ENCODE assay signal across 28 mouse cellular contexts in genomic region chr5:147577003-147577402, GRCm38 (mm10).
DNase-seq lines count a peak whose midpoint lies in the region; ATAC-seq and TF ChIP-seq lines count a peak whose summit lies in the region.
"Had no signal": no experiment of that assay in that cellular context is flagged by ENCODE, and none has a peak within 500 bp of the region (broad histone marks: within the 10 kb centered on the region; RNA-seq: fewer than 3 reads in every experiment).

No protein-coding gene starts in this region.

- peak overlapping the region; percentile 46 for H3K27ac ChIP-seq in gastrocnemius, adult 2 months
- H3K27ac ChIP-seq in heart, postnatal 0 days (ENCODE audit: low read depth): no peak overlapping the region
- H3K27ac ChIP-seq in stomach, embryonic 15.5 days: no peak overlapping the region
- H3K27ac ChIP-seq in stomach, postnatal 0 days (replicated peaks): no peak overlapping the region
- H3K27ac ChIP-seq in hindbrain, embryonic 13.5 days: no peak overlapping the region
- H3K27ac ChIP-seq: heart, embryonic 13.5 days; hindbrain, embryonic 10.5 days; kidney, embryonic 15.5 days; left cerebral cortex, adult 2 months; limb, embryonic 15.5 days; liver, embryonic 13.5 days had no signal

- no peaks in the 10 kb centered on the region; the same call in 1 of the 2 replicates for H3K36me3 ChIP-seq in heart, postnatal 0 days (replicated peaks; ENCODE audit: control insufficient read depth, insufficient read depth, low read length)
- no peaks in the 10 kb centered on the region for H3K36me3 ChIP-seq in stomach, embryonic 15.5 days
- no peaks in the 10 kb centered on the region for H3K36me3 ChIP-seq in stomach, postnatal 0 days (ENCODE audit: control insufficient read depth, insufficient read depth, low read length)
- no peaks in the 10 kb centered on the region for H3K36me3 ChIP-seq in hindbrain, embryonic 13.5 days
- H3K36me3 ChIP-seq: hindbrain, embryonic 10.5 days; kidney, embryonic 15.5 days; limb, embryonic 15.5 days; liver, embryonic 13.5 days had no signal

- WGBS in heart, postnatal 0 days: 33% methylated on average over 6 of the region's 6 CpGs
- WGBS in stomach, embryonic 15.5 days: 43% methylated on average over 6 of the region's 6 CpGs
- 36% methylated on average over 6 of the region's 6 CpGs for WGBS in stomach, postnatal 0 days
- 87% methylated on average over 6 of the region's 6 CpGs for WGBS in hindbrain, embryonic 13.5 days

- no peaks in the 10 kb centered on the region for H3K27me3 ChIP-seq in heart, postnatal 0 days (ENCODE audit: control insufficient read depth, insufficient read depth, low read length)
- H3K27me3 ChIP-seq in stomach, embryonic 15.5 days (replicated peaks): no peaks in the 10 kb centered on the region
- H3K27me3 ChIP-seq in stomach, postnatal 0 days (ENCODE audit: control insufficient read depth, insufficient read depth, low read length): no peaks in the 10 kb centered on the region
- no peaks in the 10 kb centered on the region for H3K27me3 ChIP-seq in hindbrain, embryonic 13.5 days
- H3K27me3 ChIP-seq: CH12.LX; heart, embryonic 13.5 days; limb, embryonic 15.5 days; liver, embryonic 13.5 days had no signal

- peak; percentile 49; the same call in 1 of the 2 replicates for ATAC-seq in heart, postnatal 0 days (ENCODE audit: insufficient read depth, low read depth)
- ATAC-seq in stomach, embryonic 15.5 days (ENCODE audit: insufficient read depth, low FRiP score, low read depth): peak; percentile 65; the same call in 1 of the 2 replicates
- no peak for ATAC-seq in stomach, postnatal 0 days (ENCODE audit: low FRiP score, low TSS enrichment)
- no peak for ATAC-seq in hindbrain, embryonic 13.5 days (ENCODE audit: low FRiP score)
- ATAC-seq: activated CD4-positive, CD25-positive, alpha-beta regulatory T cell, adult 4 months; forebrain, embryonic 14.5 days; hindbrain, embryonic 16.5 days; lung, postnatal 0 days had no signal

- no peaks in the 10 kb centered on the region for H3K9me3 ChIP-seq in heart, postnatal 0 days (replicated peaks; ENCODE audit: control insufficient read depth, low read length)
- H3K9me3 ChIP-seq in stomach, embryonic 15.5 days: no peaks in the 10 kb centered on the region
- H3K9me3 ChIP-seq in stomach, postnatal 0 days (ENCODE audit: control insufficient read depth, low read length): no peaks in the 10 kb centered on the region
- H3K9me3 ChIP-seq in hindbrain, embryonic 13.5 days: no peaks in the 10 kb centered on the region
- H3K9me3 ChIP-seq: heart, embryonic 13.5 days; hindbrain, embryonic 10.5 days; kidney, embryonic 15.5 days; limb, embryonic 15.5 days; liver, embryonic 13.5 days had no signal

- no peak for TF ChIP-seq CTCF in gastrocnemius, adult 2 months (IDR thresholded peaks at IDR 0.05)
- TF ChIP-seq CTCF in heart, postnatal 0 days (IDR thresholded peaks at IDR 0.05; ENCODE audit: low read depth): no peak
- TF ChIP-seq CTCF in stomach, postnatal 0 days (IDR thresholded peaks at IDR 0.05; ENCODE audit: low read depth): no peak

- no peak for TF ChIP-seq EP300 in heart, postnatal 0 days (IDR thresholded peaks at IDR 0.05; ENCODE audit: low read depth)
- TF ChIP-seq EP300 in stomach, postnatal 0 days (optimal IDR thresholded peaks at IDR 0.05): no peak

- no peak overlapping the region for H3K4me2 ChIP-seq in heart, postnatal 0 days (ENCODE audit: low read depth, low read length)
- no peak overlapping the region for H3K4me2 ChIP-seq in stomach, embryonic 15.5 days
- H3K4me2 ChIP-seq in stomach, postnatal 0 days (replicated peaks; ENCODE audit: low read depth): no peak overlapping the region
- H3K4me2 ChIP-seq in hindbrain, embryonic 13.5 days: no peak overlapping the region
- H3K4me2 ChIP-seq: heart, embryonic 13.5 days; kidney, embryonic 15.5 days; limb, embryonic 15.5 days; liver, embryonic 13.5 days had no signal

- H3K4me3 ChIP-seq in gastrocnemius, adult 2 months: no peak overlapping the region
- H3K4me3 ChIP-seq in heart, postnatal 0 days (ENCODE audit: low read depth, low read length): no peak overlapping the region
- no peak overlapping the region for H3K4me3 ChIP-seq in stomach, embryonic 15.5 days (replicated peaks)
- H3K4me3 ChIP-seq in stomach, postnatal 0 days (ENCODE audit: low read depth, low read length): no peak overlapping the region
- H3K4me3 ChIP-seq in hindbrain, embryonic 13.5 days: no peak overlapping the region
- H3K4me3 ChIP-seq: heart, embryonic 13.5 days; hindbrain, embryonic 10.5 days; kidney, embryonic 15.5 days; left cerebral cortex, adult 2 months; limb, embryonic 15.5 days; liver, embryonic 13.5 days had no signal

- DNase-seq in gastrocnemius, adult 2 months: no peak
- no peak for DNase-seq in gastrocnemius, postnatal 25 days
- no peak for DNase-seq in heart, postnatal 0 days (ENCODE audit: low spot score)
- no peak for DNase-seq in heart, adult 9 months (ENCODE audit: low spot score in 2 of 2)
- DNase-seq in stomach, postnatal 0 days (ENCODE audit: low spot score): no peak
- DNase-seq: adrenal gland, adult 2 months; cerebellum, adult 18-20 months; kidney, adult 18-20 months; kidney, postnatal 25 days; liver, embryonic 13.5 days; lung, adult 18-20 months; lung, postnatal 4 days; midbrain, embryonic 14.5 days; right cerebral cortex, postnatal 25 days; thymus, adult 18-20 months; thymus, postnatal 36 days had no signal

- no peaks in the 10 kb centered on the region for H3K4me1 ChIP-seq in heart, postnatal 0 days (ENCODE audit: control insufficient read depth, insufficient read depth)
- no peaks in the 10 kb centered on the region for H3K4me1 ChIP-seq in stomach, embryonic 15.5 days
- H3K4me1 ChIP-seq in stomach, postnatal 0 days (replicated peaks; ENCODE audit: control insufficient read depth, insufficient read depth): no peaks in the 10 kb centered on the region
- no peaks in the 10 kb centered on the region for H3K4me1 ChIP-seq in hindbrain, embryonic 13.5 days (replicated peaks)
- H3K4me1 ChIP-seq: hindbrain, embryonic 10.5 days; kidney, embryonic 15.5 days; limb, embryonic 15.5 days had no signal

- H3K9ac ChIP-seq in heart, postnatal 0 days (replicated peaks; ENCODE audit: low read depth, low read length): no peak overlapping the region
- no peak overlapping the region for H3K9ac ChIP-seq in stomach, embryonic 15.5 days
- no peak overlapping the region for H3K9ac ChIP-seq in stomach, postnatal 0 days (ENCODE audit: low read length)
- no peak overlapping the region for H3K9ac ChIP-seq in hindbrain, embryonic 13.5 days
- H3K9ac ChIP-seq: heart, embryonic 13.5 days; kidney, embryonic 15.5 days; limb, embryonic 15.5 days; liver, embryonic 13.5 days had no signal

- intact Hi-C loops in gastrocnemius, adult 2 months (cut with DNase I): no loop called here

Comparison
In these comparisons a context has a peak if more than half of its experiments do, and no peak if none do; other contexts are left out.
1. ATAC-seq: peak in heart, postnatal 0 days (single experiment) and stomach, embryonic 15.5 days (single experiment); none in stomach, postnatal 0 days (single experiment) and hindbrain, embryonic 13.5 days (single experiment).